Mouse (Mus musculus) embryonic stem cell, embryonic (primary cell): ENCODE results near the gene Tmem121.

Experiments
- CTCF ChIA-PET, 4 experiments: fragments of 300-600 bp in 2 of 4; fragments of 350-600 bp in 2 of 4; sonication (Branson Sonifier 250); formaldehyde crosslinking; loops; one replicate each; lab custom pipeline; 2022; ENCODE audit warnings: inconsistent platforms in 2 of 4; lab: Charles Lee
- POLR2A ChIA-PET, 4 experiments: fragments of 300-600 bp in 2 of 4; fragments of 350-600 bp in 2 of 4; sonication (Branson Sonifier 250); formaldehyde crosslinking; loops; one replicate each; lab custom pipeline; 2022; ENCODE audit warnings: antibody characterized with exemption in 4 of 4, inconsistent platforms in 1 of 4; lab: Charles Lee

Tmem121 gene

DNA sequence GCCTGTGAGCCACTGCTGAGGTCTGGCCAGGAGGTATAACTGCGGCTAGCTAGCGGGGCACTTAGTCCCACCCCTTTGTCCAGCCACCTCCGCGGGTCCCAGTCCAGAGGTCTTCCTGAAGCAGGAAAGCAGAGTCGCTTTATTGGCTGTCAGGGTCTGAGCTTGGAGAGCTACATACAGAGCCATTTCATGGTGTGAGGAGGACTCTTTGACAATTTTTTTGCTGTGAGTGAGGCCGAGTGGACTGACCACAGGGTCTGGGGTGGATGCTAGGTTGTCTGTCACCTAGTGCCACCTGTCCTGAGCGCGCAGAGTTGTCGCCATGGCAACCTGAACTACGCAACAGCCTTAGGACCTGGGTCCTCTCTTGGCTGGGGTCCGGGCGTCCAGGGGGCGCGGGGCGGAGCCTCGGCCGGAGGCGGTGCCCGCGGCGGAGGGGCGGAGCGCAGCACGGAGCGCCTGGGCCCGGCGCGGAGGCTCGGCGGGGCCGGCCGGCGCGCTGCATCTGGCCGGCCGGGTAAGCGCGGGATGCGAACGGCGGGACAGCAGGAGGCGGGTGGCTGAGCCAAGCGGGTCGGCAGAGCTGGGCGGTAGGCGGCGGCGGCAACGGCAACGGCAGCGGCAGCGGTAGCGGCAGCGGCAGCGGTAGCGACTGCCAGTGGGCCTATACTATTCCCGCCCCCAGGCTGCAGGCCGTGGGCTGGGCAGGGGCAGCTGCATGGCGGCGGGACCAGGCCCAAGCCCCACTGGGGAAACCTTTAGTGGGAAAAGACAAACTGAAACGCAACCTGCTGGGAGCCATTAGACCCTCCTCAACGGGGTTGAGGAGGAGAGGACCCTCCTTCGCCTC lies at the start of gene Tmem121:
Tmem121 (plus strand) TSS at position 489 of the 850 bp plus-strand sequence.
- CTCF ChIA-PET, result interaction anchor here in 3 of 4 experiments (0.6 to 1.7 kb wide), 10 partner anchors 29 to 365 kb away, joined by 3 to 5 read pairs (median 3); partner anchors contain the start of genes Tedc1 (in 2 of the 3) and Crip1 (in 1 of the 3)
- POLR2A ChIA-PET, result interaction anchor here in 3 of 4 experiments (0.6 to 2.1 kb wide), 10 partner anchors 21 to 309 kb away, joined by 3 to 9 read pairs (median 4); partner anchors contain the start of gene Tedc1 (in 1 of the 3)

DNA sequence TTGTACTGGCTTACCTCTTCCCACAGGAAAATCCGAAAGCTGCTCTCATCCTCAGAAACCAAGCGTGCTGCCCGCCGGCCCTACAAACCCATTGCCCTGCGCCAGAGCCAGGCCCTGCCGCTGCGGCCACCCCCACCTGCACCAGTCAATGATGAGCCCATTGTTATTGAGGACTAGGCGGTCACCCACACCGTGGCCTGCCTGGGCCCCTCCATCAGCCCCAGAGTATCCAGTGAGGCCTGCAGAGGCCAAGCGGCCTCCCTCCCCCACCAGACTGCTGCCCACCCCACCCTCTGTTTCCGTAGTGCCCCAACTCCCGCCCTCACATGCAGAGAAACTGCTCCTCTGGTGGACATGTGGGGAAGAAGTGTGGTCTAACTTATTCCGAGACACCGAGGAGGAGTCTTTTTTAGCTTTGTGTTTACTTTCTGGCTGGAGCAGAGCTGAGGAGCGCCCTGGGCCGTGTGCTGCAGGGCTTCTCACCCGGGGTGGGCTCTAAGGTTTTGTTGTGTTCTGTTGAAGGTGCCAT lies 49.2 kb upstream of the Tmem121 start:
- CTCF ChIA-PET, result interaction anchor here in 2 of 4 experiments (0.6 to 1.1 kb wide), 4 partner anchors 10 to 289 kb away, joined by 3 to 4 read pairs (median 4); partner anchors contain the start of gene Crip1 (in 1 of the 2)
- POLR2A ChIA-PET, result interaction anchor here in 3 of 4 experiments (0.6 to 2.4 kb wide), 8 partner anchors 9 to 62 kb away, joined by 3 to 8 read pairs (median 4); partner anchors contain the start of genes Tedc1 (in 1 of the 3) and Tex22 (in 1 of the 3)

DNA sequence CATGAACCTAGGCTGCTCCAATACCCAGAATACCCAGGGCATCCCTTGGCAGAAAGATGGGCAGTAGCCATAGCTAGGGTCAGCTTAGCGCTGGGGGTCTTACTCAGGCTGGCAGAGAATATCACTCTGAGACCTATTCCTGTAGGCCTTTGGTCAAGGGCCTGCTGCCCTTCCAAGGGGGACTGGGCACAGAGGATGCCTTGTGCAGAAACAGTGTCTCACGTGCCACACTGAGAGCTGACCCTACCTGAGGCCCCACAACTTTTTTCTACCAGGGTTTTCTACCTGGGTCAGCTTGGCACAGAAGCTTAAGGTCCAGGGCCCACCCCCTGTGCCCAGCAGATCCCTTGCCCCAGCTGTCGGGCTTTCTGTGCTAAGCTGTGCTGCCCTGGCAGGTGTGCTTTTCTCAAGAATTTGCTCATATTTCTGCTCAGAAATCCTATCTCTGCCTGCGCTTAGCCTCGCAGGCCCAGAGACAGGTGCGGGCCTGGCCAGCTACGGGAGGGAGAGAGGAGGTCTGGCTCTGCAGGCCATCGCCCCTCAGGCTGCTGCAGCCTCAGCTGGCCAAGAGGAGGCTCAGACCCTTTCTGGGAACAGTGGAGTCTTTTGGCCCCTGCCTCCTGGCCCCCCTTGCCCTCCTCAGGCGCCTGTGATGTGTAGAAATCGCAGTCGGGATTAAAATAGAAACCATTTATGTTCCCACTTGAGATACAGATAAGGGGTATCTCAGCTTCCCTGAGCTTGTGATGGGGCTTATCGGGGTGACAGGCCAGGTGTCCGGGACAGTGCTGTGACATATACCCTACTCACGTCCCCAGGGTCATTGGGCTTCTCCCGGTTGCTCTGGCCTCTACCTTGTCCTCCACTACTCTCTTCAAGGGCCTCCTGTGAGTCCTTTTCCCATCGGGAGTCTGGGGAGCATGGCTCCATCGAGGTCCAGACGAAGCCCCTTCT lies 48.2 kb upstream of the Tmem121 start:
- POLR2A ChIA-PET, result interaction anchor here in 2 of 4 experiments (0.6 to 1.9 kb wide), 7 partner anchors 8 to 63 kb away, joined by 3 to 8 read pairs (median 4); partner anchors contain the start of genes Tedc1 (in 1 of the 2) and Tex22 (in 1 of the 2)
- CTCF ChIA-PET, result interaction anchor here in 2 of 4 experiments (0.6 to 1.4 kb wide), 6 partner anchors 9 to 583 kb away, joined by 3 to 4 read pairs (median 3); partner anchors contain the start of gene Crip1 (in 1 of the 2)

DNA sequence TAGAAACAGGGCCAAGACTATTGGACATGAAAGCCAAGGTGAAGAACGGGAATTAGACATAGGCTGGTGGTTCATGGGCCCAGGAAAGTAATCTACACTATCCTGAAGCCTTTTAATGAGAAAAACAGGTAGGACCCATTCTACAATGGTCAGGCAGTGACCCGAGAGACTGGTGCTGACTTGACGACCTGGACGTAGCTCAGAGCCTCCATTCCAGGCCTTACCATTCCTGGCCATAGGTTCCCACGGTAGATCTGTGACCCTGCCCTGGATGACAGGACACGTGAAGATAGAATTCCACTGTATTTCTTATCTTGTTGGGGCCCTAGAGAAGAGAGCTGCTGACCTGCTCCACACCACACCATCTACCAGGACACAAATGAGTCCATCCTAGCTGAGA lies 47.4 kb upstream of the Tmem121 start:
- ChIA-PET CTCF (interaction anchor here in 1 of 4 experiments (1.4 kb wide), 1 partner anchor 19 kb away, joined by 3 read pairs; no protein-coding TSS in a partner anchor), POLR2A (interaction anchor here in 3 of 4 experiments (0.5 to 2.3 kb wide), 7 partner anchors 9 to 112 kb away, joined by 3 to 11 read pairs (median 6); no protein-coding TSS in a partner anchor)

DNA sequence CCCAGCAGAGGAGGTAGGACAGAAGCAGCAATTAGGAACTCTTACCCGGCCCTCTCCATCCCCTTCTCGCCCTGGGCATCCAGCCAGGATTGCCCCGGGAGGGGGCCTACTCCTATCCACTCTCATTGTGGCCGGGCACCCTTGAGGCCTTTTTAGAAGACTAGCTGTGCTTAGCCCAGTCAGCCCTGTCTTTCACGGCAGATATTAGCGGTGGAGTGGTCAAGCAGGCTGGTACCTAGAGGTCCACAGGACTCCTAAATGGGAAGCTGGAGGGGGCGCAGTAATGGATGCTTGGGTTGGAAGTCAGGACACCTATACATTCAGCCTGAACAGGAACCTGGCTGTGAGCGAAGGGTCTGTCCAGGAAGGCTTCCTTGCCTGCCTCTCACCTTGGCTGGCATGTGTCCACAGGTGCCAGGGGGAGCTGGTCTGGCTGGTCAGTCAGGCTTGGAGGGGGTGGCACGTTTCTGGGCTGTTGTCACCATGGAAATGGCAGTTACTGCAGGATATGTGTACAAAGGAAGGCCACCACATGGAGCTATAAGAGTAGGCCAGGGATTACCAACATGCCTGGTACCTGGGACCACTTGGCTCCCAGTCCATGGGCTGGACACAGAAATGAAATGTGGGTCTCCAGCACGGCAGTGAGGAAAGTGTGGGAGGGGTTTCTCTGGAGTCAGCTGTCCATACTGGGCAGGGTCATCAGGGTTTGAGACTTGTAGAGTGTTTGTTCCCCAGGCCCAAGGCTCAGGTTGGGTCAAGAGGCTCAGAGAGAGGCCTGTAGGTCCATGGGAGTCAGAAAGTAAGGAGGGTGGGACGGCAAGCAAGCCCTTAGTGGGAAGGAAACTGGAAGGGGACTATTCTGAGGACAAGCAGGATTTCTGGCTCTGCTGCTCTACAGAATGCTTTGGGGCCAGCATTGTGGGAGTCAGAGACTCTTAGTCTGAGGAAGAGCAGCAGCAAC lies 46.5 kb upstream of the Tmem121 start:
- ChIA-PET CTCF (interaction anchor here in 3 of 4 experiments (0.7 to 7.8 kb wide), 14 partner anchors 9 to 264 kb away, joined by 3 to 85 read pairs (median 4); partner anchors contain the start of genes Brf1 (in 1 of the 3), Nudt14 (in 1 of the 3), Tedc1 (in 1 of the 3) and Tex22 (in 1 of the 3)), POLR2A (interaction anchor here (0.5 to 4.6 kb wide), 22 partner anchors 9 to 141 kb away, joined by 3 to 32 read pairs (median 5); partner anchors contain the start of genes Brf1 (in 1 of the 4) and Tedc1 (in 1 of the 4))

DNA sequence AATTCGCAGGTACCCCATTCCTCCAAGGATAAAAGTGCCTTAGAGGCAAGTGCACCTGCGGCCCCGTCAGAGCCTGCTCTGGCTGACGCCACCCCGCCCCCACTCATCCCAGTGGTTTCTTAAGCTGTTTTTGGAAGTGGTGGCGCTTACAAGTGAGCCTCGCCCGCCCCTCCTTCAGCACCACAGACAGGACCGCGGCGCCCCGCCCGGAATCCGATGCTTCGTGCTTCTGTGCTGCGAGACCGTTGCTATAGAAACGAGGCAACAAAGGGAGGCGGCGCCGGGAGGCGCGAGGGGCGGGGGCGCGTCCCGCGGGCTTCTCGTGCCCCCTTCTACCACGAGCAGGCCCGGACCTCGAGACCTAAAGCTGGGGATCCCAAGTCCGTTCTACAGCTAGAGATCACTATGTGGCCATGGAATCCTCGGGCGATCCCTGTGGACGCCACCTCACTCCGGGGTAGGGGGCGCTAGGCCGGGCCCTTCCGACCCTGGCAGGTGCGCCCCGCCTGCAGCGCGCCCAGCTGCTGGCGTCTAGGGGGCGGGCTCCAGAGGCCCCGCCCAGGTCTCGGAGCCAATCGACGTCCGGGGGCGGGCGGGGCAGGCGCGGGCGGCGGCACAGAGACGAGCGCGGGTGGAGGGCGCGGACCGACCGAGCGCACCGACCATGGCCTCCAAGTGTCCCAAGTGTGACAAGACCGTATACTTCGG lies 45.7 kb upstream of the Tmem121 start, which contains the start of gene Crip2:
Crip2 (plus strand) TSS at position 329 of the 708 bp plus-strand sequence.
- ChIA-PET POLR2A (interaction anchor here (0.6 to 4.6 kb wide), 42 partner anchors 8 to 344 kb away, joined by 3 to 32 read pairs (median 4); partner anchors contain the start of genes Tedc1 (in 3 of the 4), Tex22 (in 2 of the 4) and Brf1 (in 1 of the 4)), CTCF (interaction anchor here (0.6 to 7.8 kb wide), 20 partner anchors 9 to 467 kb away, joined by 3 to 85 read pairs (median 4); partner anchors contain the start of genes Tex22 (in 2 of the 4), Brf1 (in 1 of the 4), Nudt14 (in 1 of the 4) and Tedc1 (in 1 of the 4))

DNA sequence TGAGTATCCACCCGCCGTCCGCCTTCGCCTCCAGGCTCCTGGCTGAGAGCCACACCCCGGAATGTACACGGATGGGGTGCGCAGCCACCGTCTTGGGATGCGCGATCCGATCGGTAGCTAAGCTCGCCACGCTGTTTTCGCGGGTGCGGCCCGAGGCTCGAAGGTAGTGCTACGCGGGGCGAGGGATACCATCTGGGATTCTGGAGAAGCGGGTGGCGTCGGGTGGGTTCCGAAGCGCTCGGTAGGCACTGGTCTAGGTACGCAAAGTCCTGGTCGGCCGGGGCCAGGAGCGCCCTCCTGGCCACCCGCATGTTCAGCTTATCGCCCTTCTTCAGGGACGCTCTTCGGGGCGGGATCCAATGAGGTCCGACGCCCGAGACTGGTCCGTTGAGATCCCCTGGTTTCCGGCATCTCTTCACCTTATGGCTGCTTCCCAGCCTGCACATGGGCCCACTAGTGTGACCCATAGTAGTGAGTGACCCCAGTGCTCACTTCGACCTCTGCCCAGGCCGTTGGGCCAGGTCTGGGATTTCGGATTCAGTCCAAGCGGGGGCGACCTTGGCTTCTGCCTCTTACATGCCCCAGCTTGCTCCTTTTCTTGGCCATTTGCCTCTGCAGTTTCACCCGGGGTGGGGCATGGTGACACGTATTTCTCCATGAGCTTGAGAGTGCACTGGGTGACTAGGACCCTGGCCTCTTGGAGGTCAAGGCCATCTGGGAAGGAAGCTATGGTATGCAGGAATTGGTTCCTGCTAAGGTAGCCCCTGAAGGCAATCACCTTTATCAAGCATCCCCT lies 44.9 kb upstream of the Tmem121 start:
- CTCF ChIA-PET, result interaction anchor here (0.5 to 7.8 kb wide), 17 partner anchors 10 to 468 kb away, joined by 3 to 85 read pairs (median 4); partner anchors contain the start of genes Tedc1 (in 2 of the 4) and Tex22 (in 1 of the 4)
- POLR2A ChIA-PET, result interaction anchor here (0.6 to 4.6 kb wide), 42 partner anchors 8 to 345 kb away, joined by 3 to 32 read pairs (median 4); partner anchors contain the start of genes Tedc1 (in 3 of the 4), Tex22 (in 2 of the 4) and Brf1 (in 1 of the 4)

DNA sequence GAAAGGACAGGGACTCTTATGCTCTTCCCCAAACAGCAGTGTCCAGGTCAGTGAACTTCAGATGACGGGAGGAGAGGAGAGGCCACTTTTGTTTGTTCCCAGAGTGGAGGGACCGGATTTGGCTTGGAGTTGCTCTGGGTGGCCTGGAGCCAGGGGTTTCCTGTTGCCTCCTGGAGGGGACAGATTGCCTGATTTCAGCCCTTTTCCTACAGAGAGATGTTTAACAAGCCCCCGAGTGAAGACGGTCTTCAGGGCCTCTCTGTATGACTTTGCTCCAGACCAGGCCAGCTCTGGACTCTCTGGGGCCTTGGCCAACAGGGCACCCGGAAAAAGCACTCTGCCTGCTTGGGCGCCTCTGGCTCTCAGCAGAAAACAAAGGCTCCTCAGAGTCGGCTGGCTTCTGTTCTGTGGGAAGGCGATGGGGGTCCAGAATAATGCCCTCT lies 44.2 kb upstream of the Tmem121 start:
- POLR2A ChIA-PET, result interaction anchor here in 2 of 4 experiments (0.8 to 4.6 kb wide), 14 partner anchors 9 to 68 kb away, joined by 3 to 32 read pairs (median 5); partner anchors contain the start of genes Tedc1 (in 2 of the 2) and Tex22 (in 1 of the 2)
- CTCF ChIA-PET, result interaction anchor here in 3 of 4 experiments (0.9 to 7.8 kb wide), 10 partner anchors 9 to 266 kb away, joined by 3 to 85 read pairs (median 4); partner anchors contain the start of gene Tedc1 (in 2 of the 3)

DNA sequence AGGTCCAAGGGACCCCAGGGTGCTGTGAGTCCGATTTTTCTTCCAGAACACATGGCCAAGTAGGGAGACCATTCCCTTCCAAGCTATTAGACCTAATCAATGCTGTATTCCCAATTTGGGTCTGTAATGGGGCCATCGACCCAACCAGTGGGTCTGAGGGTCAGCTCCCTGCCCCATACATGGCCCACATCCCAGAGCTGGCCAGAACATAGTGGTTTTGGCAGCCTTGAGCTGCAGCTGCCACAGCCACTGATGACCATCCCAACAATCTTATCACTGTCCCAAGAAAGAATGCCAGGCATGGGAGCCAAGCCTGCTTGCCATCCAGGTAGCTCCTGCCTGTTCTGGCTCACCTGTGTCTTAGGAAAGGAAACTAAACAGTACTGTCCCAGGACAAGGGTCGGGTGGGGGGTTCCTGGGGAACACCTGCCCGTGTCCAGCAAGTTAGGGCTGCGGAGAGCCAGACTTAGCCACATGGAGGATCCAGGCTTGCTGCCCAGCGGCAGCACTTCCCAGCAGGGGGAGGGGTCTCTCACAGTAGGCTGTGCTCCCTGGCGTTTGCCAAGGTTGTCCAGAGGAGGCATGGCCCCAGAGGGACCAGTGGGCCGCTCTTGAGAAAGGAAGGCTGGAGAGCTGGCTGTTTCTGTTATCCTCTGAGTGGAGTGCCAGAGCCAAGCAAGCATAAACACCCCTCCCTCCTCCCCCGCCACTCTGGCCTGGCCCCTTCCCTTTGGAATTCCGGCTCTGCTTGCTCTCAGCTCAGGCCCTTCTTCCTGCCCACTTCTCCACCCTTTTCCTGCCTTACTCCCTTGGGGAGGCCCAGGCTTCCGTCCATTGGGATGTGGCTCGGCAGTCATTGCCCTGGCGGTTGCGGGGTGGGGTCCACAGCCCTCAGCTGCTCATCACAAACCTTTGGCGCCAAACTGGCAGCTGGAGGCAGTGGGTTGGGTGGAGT lies 43.4 kb upstream of the Tmem121 start:
- ChIA-PET CTCF (interaction anchor here (0.5 to 7.8 kb wide), 17 partner anchors 8 to 142 kb away, joined by 3 to 85 read pairs (median 3); partner anchors contain the start of genes Tedc1 (in 2 of the 4), Brf1 (in 1 of the 4) and Tex22 (in 1 of the 4)), POLR2A (interaction anchor here in 3 of 4 experiments (0.6 to 4.6 kb wide), 12 partner anchors 9 to 142 kb away, joined by 3 to 32 read pairs (median 3); partner anchors contain the start of genes Tedc1 (in 3 of the 3), Brf1 (in 1 of the 3) and Tex22 (in 1 of the 3))

DNA sequence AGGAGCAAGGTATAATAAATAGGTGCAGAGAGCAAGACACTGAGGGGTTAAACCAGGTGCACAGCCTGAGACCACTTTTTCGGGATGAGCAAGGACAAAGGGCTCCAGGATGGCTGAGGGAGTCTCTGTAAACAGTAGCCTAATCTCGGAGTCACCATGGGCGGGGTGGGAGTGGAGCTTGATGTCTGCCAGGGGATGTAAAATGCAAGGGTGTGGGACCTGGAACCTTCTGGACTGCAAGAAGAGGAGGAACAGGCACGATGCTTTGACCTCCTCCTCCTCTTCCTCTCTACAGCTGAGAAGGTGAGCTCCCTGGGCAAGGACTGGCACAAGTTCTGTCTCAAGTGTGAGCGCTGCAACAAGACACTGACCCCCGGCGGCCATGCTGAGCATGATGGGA lies 42.6 kb upstream of the Tmem121 start:
- POLR2A ChIA-PET, result interaction anchor here in 3 of 4 experiments (0.6 to 4.6 kb wide), 12 partner anchors 8 to 143 kb away, joined by 3 to 32 read pairs (median 4); partner anchors contain the start of genes Tedc1 (in 3 of the 3) and Brf1 (in 1 of the 3)

DNA sequence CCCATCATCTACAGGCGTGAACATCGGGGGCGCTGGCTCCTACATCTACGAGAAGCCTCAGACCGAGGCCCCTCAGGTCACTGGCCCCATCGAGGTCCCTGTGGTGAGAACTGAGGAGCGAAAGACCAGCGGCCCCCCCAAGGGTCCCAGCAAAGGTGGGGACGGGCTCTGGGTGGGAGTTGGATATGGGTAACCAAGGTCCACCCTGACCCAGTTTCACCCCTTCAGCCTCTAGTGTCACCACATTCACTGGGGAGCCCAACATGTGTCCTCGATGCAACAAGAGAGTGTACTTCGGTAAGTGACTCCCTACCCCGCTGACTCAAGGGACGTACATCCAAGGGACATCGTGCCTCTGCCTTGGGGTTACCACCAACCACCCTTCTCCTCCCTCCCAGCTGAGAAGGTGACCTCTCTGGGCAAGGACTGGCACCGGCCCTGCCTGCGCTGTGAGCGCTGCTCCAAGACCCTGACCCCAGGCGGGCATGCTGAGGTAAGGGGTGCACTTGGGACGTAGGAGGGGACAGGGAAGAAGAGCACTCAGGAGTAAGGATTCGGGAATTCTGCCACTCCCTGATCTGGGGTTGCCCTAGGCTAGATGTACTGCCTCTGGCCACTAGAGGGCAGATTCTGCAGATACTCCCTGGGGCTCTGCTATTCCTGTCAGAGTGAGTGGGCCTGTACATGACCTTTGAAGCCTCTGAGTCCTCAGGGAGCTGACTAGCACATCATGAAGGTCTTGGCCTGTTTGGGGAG lies 41.6 kb upstream of the Tmem121 start:
- CTCF ChIA-PET, result interaction anchor here (0.5 to 7.8 kb wide), 20 partner anchors 11 to 810 kb away, joined by 3 to 85 read pairs (median 4); partner anchors contain the start of genes Tedc1 (in 2 of the 4), Tex22 (in 2 of the 4) and Brf1 (in 1 of the 4)

More for the DNA sequence above, 42.6 kb upstream of the Tmem121 start:
- CTCF ChIA-PET, result interaction anchor here in 3 of 4 experiments (0.5 to 7.8 kb wide), 15 partner anchors 10 to 573 kb away, joined by 3 to 85 read pairs (median 3); partner anchors contain the start of genes Tedc1 (in 2 of the 3), Brf1 (in 1 of the 3) and Tex22 (in 1 of the 3)

More for the DNA sequence above, 41.6 kb upstream of the Tmem121 start:
- POLR2A ChIA-PET, result interaction anchor here in 2 of 4 experiments (0.9 to 4.1 kb wide), 4 partner anchors 9 to 59 kb away, joined by 3 to 13 read pairs (median 4); partner anchors contain the start of gene Tedc1 (in 1 of the 2)
